Mouse (Mus musculus) lung, adult 2 months (tissue): ENCODE data around the gene Fam189a2.

Experiments
- CTCF ChIP-seq: fragments of 200-500 bp; IDR thresholded peaks from 2 replicates; pipeline ENCODE4 v1.5.1; 2011; ENCODE audit warnings: mild to moderate bottlenecking, low read length, control low read depth; ENCODE audit not compliant: insufficient read depth
- POLR2A ChIP-seq: fragments of 200-500 bp; IDR thresholded peaks from 2 replicates; pipeline ENCODE4 v1.6.1; 2011; ENCODE audit warnings: low read depth, mild to moderate bottlenecking, control low read depth, low read length, borderline replicate concordance; ENCODE audit errors: extremely low read depth

- TF ChIP-seq CTCF (no peak), POLR2A (no peak)
Measured at GRCm38 (mm10) chr19:23968125-23968861, 62.5 kb downstream of the Fam189a2 start.
